ENCODE assay signal across 11 mouse cellular contexts in the genomic region with DNA sequence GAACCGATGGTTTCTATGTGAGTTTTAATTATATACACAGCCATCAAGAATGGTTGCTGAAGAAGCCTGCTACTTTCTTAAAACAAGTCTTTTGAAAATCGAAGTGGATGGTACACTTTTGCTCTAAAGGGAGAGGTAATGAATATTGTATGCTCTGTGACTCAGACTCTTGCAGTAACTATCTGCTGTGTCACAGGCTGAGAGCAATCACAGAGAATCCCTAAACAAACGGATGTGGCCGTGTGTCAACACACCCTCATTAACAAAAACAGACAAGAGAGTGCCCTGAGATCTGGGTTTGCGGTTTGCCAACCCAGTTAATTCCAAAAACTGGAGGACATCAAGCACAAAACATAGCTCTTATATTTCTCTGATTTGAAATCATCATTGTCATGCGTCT.
"Had no signal": no experiment of that assay in that cellular context is flagged by ENCODE, and none has a peak within 500 bp of the region (broad histone marks: within the 10 kb centered on the region; RNA-seq: fewer than 3 reads in every experiment).

No protein-coding gene starts in this region.

- H3K4me3 ChIP-seq: kidney, embryonic 15.5 days; left cerebral cortex, adult 2 months; limb, embryonic 15.5 days; megakaryocyte, embryonic 14.5 days; midbrain, embryonic 15.5 days; neural tube, embryonic 13.5 days; stomach, embryonic 15.5 days had no signal

- H3K36me3 ChIP-seq: kidney, embryonic 15.5 days; limb, embryonic 15.5 days; midbrain, embryonic 15.5 days; neural tube, embryonic 13.5 days; stomach, embryonic 15.5 days had no signal

- H3K9me3 ChIP-seq: kidney, embryonic 15.5 days; limb, embryonic 15.5 days; midbrain, embryonic 15.5 days; stomach, embryonic 15.5 days had no signal

- H3K27ac ChIP-seq: kidney, embryonic 15.5 days; left cerebral cortex, adult 2 months; limb, embryonic 15.5 days; midbrain, embryonic 15.5 days; neural tube, embryonic 13.5 days; stomach, embryonic 15.5 days had no signal

- H3K4me2 ChIP-seq: kidney, embryonic 15.5 days; limb, embryonic 15.5 days; midbrain, embryonic 11.5 days; midbrain, embryonic 15.5 days; neural tube, embryonic 13.5 days; stomach, embryonic 15.5 days had no signal

- H3K4me1 ChIP-seq: kidney, embryonic 15.5 days; megakaryocyte, embryonic 14.5 days; stomach, embryonic 15.5 days had no signal

- H3K27me3 ChIP-seq: kidney, embryonic 15.5 days; limb, embryonic 15.5 days; megakaryocyte, embryonic 14.5 days; midbrain, embryonic 15.5 days; neural tube, embryonic 13.5 days; stomach, embryonic 15.5 days had no signal

- H3K9ac ChIP-seq: kidney, embryonic 15.5 days; limb, embryonic 15.5 days; midbrain, embryonic 15.5 days; neural tube, embryonic 13.5 days; stomach, embryonic 15.5 days had no signal

- DNase-seq: lung, adult 18-20 months; right cerebral cortex, postnatal 4 days; spleen, adult 18-20 months had no signal
